Mouse (Mus musculus) forebrain, embryonic 15.5 days (tissue): Measurements from ENCODE around the gene 2310039H08Rik. TPM values are rescaled to one million over a fixed set of nuclear protein-coding genes. Genes with fewer than 3 reads are reported as not detected.

Source experiments
- ATAC-seq: fragments of 200-750 bp; cut with Nextera tagmentation; replicated peaks from 2 replicates; pipeline ENCODE4 v1.8.0; 2017; ENCODE audit warnings: mild to moderate bottlenecking, moderate TSS enrichment, moderate library complexity
- H3K27ac ChIP-seq: fragments of 300-500 bp; sonication (generic); replicated peaks from 2 replicates; pipeline ENCODE4 v1.5.1; 2015; ENCODE audit warnings: mild to moderate bottlenecking, inconsistent platforms
- H3K27me3 ChIP-seq: fragments of 300-500 bp; sonication (generic); 2 replicates; pipeline ENCODE4 v1.6.1; 2015; ENCODE audit warnings: inconsistent platforms
- H3K36me3 ChIP-seq: fragments of 300-500 bp; sonication (generic); 2 replicates; pipeline ENCODE4 v1.6.1; 2015; ENCODE audit warnings: mild to moderate bottlenecking, inconsistent platforms
- H3K4me1 ChIP-seq: fragments of 300-500 bp; sonication (generic); 2 replicates; pipeline ENCODE4 v1.6.1; 2015; ENCODE audit warnings: inconsistent platforms
- H3K4me2 ChIP-seq: fragments of 300-500 bp; sonication (generic); replicated peaks from 2 replicates; pipeline ENCODE4 v1.6.1; 2015; ENCODE audit warnings: mild to moderate bottlenecking, inconsistent platforms
- H3K4me3 ChIP-seq: fragments of 300-500 bp; sonication (generic); 2 replicates; pipeline ENCODE4 v1.5.1; 2015; ENCODE audit warnings: mild to moderate bottlenecking, inconsistent platforms
- H3K9ac ChIP-seq: fragments of 300-500 bp; sonication (generic); replicated peaks from 2 replicates; pipeline ENCODE4 v1.6.1; 2015; ENCODE audit warnings: mild to moderate bottlenecking, inconsistent platforms
- H3K9me3 ChIP-seq: fragments of 300-500 bp; sonication (generic); 2 replicates; pipeline ENCODE4 v1.6.1; 2016; ENCODE audit warnings: inconsistent platforms
- whole genome bisulfite sequencing: fragments of 180-500 bp; shearing (Covaris S2); methylation state at CpG from one replicate; pipeline ENCODE4 v1.1.7; 2015; ENCODE audit warnings: mixed read lengths; 5-methylcytosine and 5-hydroxymethylcytosine counted together
- polyA plus RNA-seq: library from polyadenylated mRNA; unstranded; fragments of >200 nt; fragmentation: Nextera tagmentation; extraction: Ambion mirVana; gene quantifications from 2 replicates; pipeline ENCODE4 v1.2.1, GENCODE M21; 2015

2310039H08Rik gene
- 56.0 and 63.6 TPM in 2 replicates for polyA plus RNA-seq

- H3K27ac ChIP-seq, result peak within 1 kb of the TSS; percentile 90
- peaks cover 31% of the 10 kb centered on the region for H3K36me3 ChIP-seq
- under 1% methylated on average over 50 of the region's 50 CpGs for WGBS
- H3K9ac ChIP-seq, result peak within 1 kb of the TSS; percentile 79
- H3K9me3 ChIP-seq, result no peaks in the 10 kb centered on the region
- ATAC-seq, result peak; percentile 93
- peaks cover 21% of the 10 kb centered on the region for H3K4me1 ChIP-seq
- H3K27me3 ChIP-seq, result no peaks in the 10 kb centered on the region
- H3K4me3 ChIP-seq, result peak within 1 kb of the TSS; percentile 91
- H3K4me2 ChIP-seq, result peak within 1 kb of the TSS; percentile 92
Measured at GRCm38 (mm10) chr17:46772404-46773277, at the start of gene 2310039H08Rik. 2310039H08Rik (plus strand) TSS chr17:46772635.

GRCm38 (mm10) chr17:46724477-46725084 lies 47.9 kb upstream of the 2310039H08Rik start:
- Histone ChIP-seq H3K4me3 (no peak overlapping the region), H3K9me3 (no peaks in the 10 kb centered on the region), H3K4me1 (0 out of 2 replicates have a peak, but pooled peaks cover 5% of the 10 kb centered on the region), H3K9ac (no peak overlapping the region), H3K4me2 (no peak overlapping the region), H3K27ac (no peak overlapping the region), H3K36me3 (peaks cover 16% of the 10 kb centered on the region; the same call in 1 of the 2 replicates), H3K27me3 (peaks cover 7% of the 10 kb centered on the region; the same call in 1 of the 2 replicates)
- no peak for ATAC-seq
- WGBS, result 82% methylated on average over 20 of the region's 20 CpGs

GRCm38 (mm10) chr17:46725273-46725672 lies 47.2 kb upstream of the 2310039H08Rik start:
- Histone ChIP-seq H3K4me2 (no peak overlapping the region), H3K9ac (no peak overlapping the region), H3K36me3 (peaks cover 16% of the 10 kb centered on the region; the same call in 1 of the 2 replicates), H3K27me3 (peaks cover 7% of the 10 kb centered on the region; the same call in 1 of the 2 replicates), H3K27ac (no peak overlapping the region), H3K4me3 (no peak overlapping the region), H3K4me1 (0 out of 2 replicates have a peak, but pooled peaks cover 5% of the 10 kb centered on the region), H3K9me3 (no peaks in the 10 kb centered on the region)
- 47% methylated on average over 9 of the region's 9 CpGs for WGBS
- ATAC-seq, result no peak

- Histone ChIP-seq H3K9me3 (no peaks in the 10 kb centered on the region), H3K36me3 (peaks cover 16% of the 10 kb centered on the region; the same call in 1 of the 2 replicates), H3K4me1 (0 out of 2 replicates have a peak, but pooled peaks cover 5% of the 10 kb centered on the region), H3K27me3 (peaks cover 7% of the 10 kb centered on the region; the same call in 1 of the 2 replicates), H3K4me2 (no peak overlapping the region), H3K9ac (no peak overlapping the region), H3K27ac (no peak overlapping the region), H3K4me3 (no peak overlapping the region)
- no peak for ATAC-seq
- 93% methylated on average over 26 of the region's 26 CpGs for WGBS
Measured at GRCm38 (mm10) chr17:46725731-46726645, 46.4 kb upstream of the 2310039H08Rik start.

GRCm38 (mm10) chr17:46727271-46727670 lies 45.2 kb upstream of the 2310039H08Rik start:
- no peak for ATAC-seq
- Histone ChIP-seq H3K4me2 (no peak overlapping the region), H3K9ac (no peak overlapping the region), H3K27me3 (peaks cover 7% of the 10 kb centered on the region; the same call in 1 of the 2 replicates), H3K27ac (no peak overlapping the region), H3K9me3 (no peaks in the 10 kb centered on the region), H3K36me3 (peaks cover 11% of the 10 kb centered on the region; the same call in 1 of the 2 replicates), H3K4me3 (no peak overlapping the region), H3K4me1 (0 out of 2 replicates have a peak, but pooled peaks cover 5% of the 10 kb centered on the region)
- WGBS, result 90% methylated on average over 11 of the region's 11 CpGs

GRCm38 (mm10) chr17:46728021-46728420 lies 44.4 kb upstream of the 2310039H08Rik start:
- 36% methylated on average over 6 of the region's 6 CpGs for whole genome bisulfite sequencing
- H3K4me2 ChIP-seq, result no peak overlapping the region

GRCm38 (mm10) chr17:46728496-46728895 lies 43.9 kb upstream of the 2310039H08Rik start:
- no peak for ATAC-seq
- no peak overlapping the region for H3K4me3 ChIP-seq
- no peaks in the 10 kb centered on the region for H3K9me3 ChIP-seq
- WGBS, result 50% methylated on average over 11 of the region's 11 CpGs
- peaks cover 7% of the 10 kb centered on the region; the same call in 1 of the 2 replicates for H3K36me3 ChIP-seq
- 0 out of 2 replicates have a peak, but pooled peaks cover 5% of the 10 kb centered on the region for H3K4me1 ChIP-seq
- no peak overlapping the region for H3K27ac ChIP-seq
- no peak overlapping the region for H3K4me2 ChIP-seq
- no peak overlapping the region for H3K9ac ChIP-seq
- peaks cover 7% of the 10 kb centered on the region; the same call in 1 of the 2 replicates for H3K27me3 ChIP-seq

More at GRCm38 (mm10) chr17:46728021-46728420, 44.4 kb upstream of the 2310039H08Rik start:
- H3K36me3 ChIP-seq, result peaks cover 11% of the 10 kb centered on the region; the same call in 1 of the 2 replicates
- peaks cover 7% of the 10 kb centered on the region; the same call in 1 of the 2 replicates for H3K27me3 ChIP-seq
- H3K4me1 ChIP-seq, result 0 out of 2 replicates have a peak, but pooled peaks cover 5% of the 10 kb centered on the region
- H3K27ac ChIP-seq, result no peak overlapping the region
- H3K9ac ChIP-seq, result no peak overlapping the region
- no peak overlapping the region for H3K4me3 ChIP-seq
- H3K9me3 ChIP-seq, result no peaks in the 10 kb centered on the region
- no peak for ATAC-seq

- Histone ChIP-seq H3K9me3 (no peaks in the 10 kb centered on the region), H3K36me3 (peaks cover 3% of the 10 kb centered on the region; the same call in 1 of the 2 replicates), H3K4me1 (0 out of 2 replicates have a peak, but pooled peaks cover 5% of the 10 kb centered on the region), H3K4me2 (no peak within 1 kb of the TSS), H3K9ac (0 out of 2 replicates have a peak within 1 kb of the TSS, but pooled peaks have one; percentile 15), H3K27me3 (peaks cover 7% of the 10 kb centered on the region; the same call in 1 of the 2 replicates), H3K4me3 (no peak within 1 kb of the TSS), H3K27ac (no peak within 1 kb of the TSS)
- WGBS, result 17% methylated on average over 24 of the region's 24 CpGs
- no peak for ATAC-seq
Measured at GRCm38 (mm10) chr17:46728904-46729318, 43.5 kb upstream of the 2310039H08Rik start, which contains the start of gene Gnmt. Gnmt (minus strand) TSS chr17:46729168.

- no peak for ATAC-seq
- Histone ChIP-seq H3K4me3 (no peak overlapping the region), H3K9ac (no peak overlapping the region), H3K27ac (no peak overlapping the region), H3K4me2 (no peak overlapping the region), H3K36me3 (peaks cover 18% of the 10 kb centered on the region; the same call in 1 of the 2 replicates), H3K9me3 (no peaks in the 10 kb centered on the region), H3K27me3 (peaks cover 1% of the 10 kb centered on the region; the same call in 1 of the 2 replicates), H3K4me1 (0 out of 2 replicates have a peak, but pooled peaks cover under 1% of the 10 kb centered on the region)
- WGBS, result 96% methylated on average over 3 of the region's 3 CpGs
Measured at GRCm38 (mm10) chr17:46734055-46734454, 38.4 kb upstream of the 2310039H08Rik start.

- H3K9me3 ChIP-seq, result no peaks in the 10 kb centered on the region
- no peak overlapping the region for H3K4me2 ChIP-seq
- no peak overlapping the region for H3K27ac ChIP-seq
- no peak for ATAC-seq
- no peaks in the 10 kb centered on the region for H3K4me1 ChIP-seq
- 93% methylated on average over 7 of the region's 7 CpGs for WGBS
- no peak overlapping the region for H3K9ac ChIP-seq
- H3K27me3 ChIP-seq, result no peaks in the 10 kb centered on the region
- H3K36me3 ChIP-seq, result peaks cover 18% of the 10 kb centered on the region; the same call in 1 of the 2 replicates
- H3K4me3 ChIP-seq, result no peak overlapping the region
Measured at GRCm38 (mm10) chr17:46735287-46735686, 37.1 kb upstream of the 2310039H08Rik start.

GRCm38 (mm10) chr17:46736160-46736559 lies 36.3 kb upstream of the 2310039H08Rik start:
- Histone ChIP-seq H3K9me3 (no peaks in the 10 kb centered on the region), H3K36me3 (peaks cover 18% of the 10 kb centered on the region; the same call in 1 of the 2 replicates), H3K9ac (no peak overlapping the region), H3K27ac (no peak overlapping the region), H3K4me1 (no peaks in the 10 kb centered on the region), H3K4me3 (no peak overlapping the region), H3K4me2 (no peak overlapping the region), H3K27me3 (no peaks in the 10 kb centered on the region)
- ATAC-seq, result no peak
- WGBS, result 58% methylated on average over 9 of the region's 10 CpGs
